Mouse (Mus musculus) CH12.LX (cell line): ENCODE measurements around the gene Tbc1d19.

Experiments used
- BHLHE40 ChIP-seq: IDR thresholded peaks from 2 replicates; pipeline ENCODE4 v1.6.1; 2011; ENCODE audit warnings: mild to moderate bottlenecking, low read depth, low read length, improper control_type of control experiment
- CTCF ChIP-seq, 2 experiments: IDR thresholded peaks in 1 of 2; conservative IDR thresholded peaks in 1 of 2; 2 replicates each; pipeline ENCODE4 v1.5.1; 2011 to 2012; ENCODE audit warnings: low read depth in 2 of 2, low read length in 2 of 2, improper control_type of control experiment in 1 of 2, inconsistent platforms in 1 of 2, mild to moderate bottlenecking in 1 of 2, moderate library complexity in 1 of 2
- EP300 ChIP-seq: IDR thresholded peaks from 2 replicates; pipeline ENCODE4 v1.6.1; 2011; ENCODE audit warnings: low read length, improper control_type of control experiment
- ETS1 ChIP-seq: conservative IDR thresholded peaks from 2 replicates; pipeline ENCODE4 v1.6.1; 2012; ENCODE audit warnings: low read depth, mild to moderate bottlenecking, inconsistent platforms, low read length, improper control_type of control experiment, moderate library complexity
- MAZ ChIP-seq: IDR thresholded peaks from 2 replicates; pipeline ENCODE4 v1.6.1; 2012; ENCODE audit warnings: low read depth, mild to moderate bottlenecking, inconsistent platforms, low read length, improper control_type of control experiment, moderate library complexity
- MEF2A ChIP-seq: IDR thresholded peaks from 2 replicates; pipeline ENCODE4 v1.6.1; 2014; ENCODE audit warnings: low read depth, mild to moderate bottlenecking, inconsistent platforms, low read length, improper control_type of control experiment, borderline replicate concordance
- NRF1 ChIP-seq: IDR thresholded peaks from 2 replicates; pipeline ENCODE4 v1.6.1; 2014; ENCODE audit warnings: low read depth, mild to moderate bottlenecking, inconsistent platforms, low read length, improper control_type of control experiment, moderate library complexity
- POLR2A ChIP-seq: IDR thresholded peaks from 2 replicates; pipeline ENCODE4 v1.6.1; 2011; ENCODE audit warnings: low read depth, mild to moderate bottlenecking, improper control_type of control experiment, low read length
- TCF12 ChIP-seq: IDR thresholded peaks from 2 replicates; pipeline ENCODE4 v1.6.1; 2014; ENCODE audit warnings: low read depth, mild to moderate bottlenecking, inconsistent platforms, low read length, improper control_type of control experiment
- ZC3H11A ChIP-seq: IDR thresholded peaks from 2 replicates; pipeline ENCODE4 v1.6.1; 2012; ENCODE audit warnings: low read depth, mild to moderate bottlenecking, inconsistent platforms, low read length, improper control_type of control experiment
- ZMIZ1 ChIP-seq: IDR thresholded peaks from 2 replicates; pipeline ENCODE4 v1.6.1; 2012; ENCODE audit warnings: low read depth, mild to moderate bottlenecking, inconsistent platforms, low read length, improper control_type of control experiment
- ZNF384 ChIP-seq: IDR thresholded peaks from 2 replicates; pipeline ENCODE4 v1.6.1; 2012; ENCODE audit warnings: low read depth, low read length, improper control_type of control experiment, inconsistent platforms

DNA sequence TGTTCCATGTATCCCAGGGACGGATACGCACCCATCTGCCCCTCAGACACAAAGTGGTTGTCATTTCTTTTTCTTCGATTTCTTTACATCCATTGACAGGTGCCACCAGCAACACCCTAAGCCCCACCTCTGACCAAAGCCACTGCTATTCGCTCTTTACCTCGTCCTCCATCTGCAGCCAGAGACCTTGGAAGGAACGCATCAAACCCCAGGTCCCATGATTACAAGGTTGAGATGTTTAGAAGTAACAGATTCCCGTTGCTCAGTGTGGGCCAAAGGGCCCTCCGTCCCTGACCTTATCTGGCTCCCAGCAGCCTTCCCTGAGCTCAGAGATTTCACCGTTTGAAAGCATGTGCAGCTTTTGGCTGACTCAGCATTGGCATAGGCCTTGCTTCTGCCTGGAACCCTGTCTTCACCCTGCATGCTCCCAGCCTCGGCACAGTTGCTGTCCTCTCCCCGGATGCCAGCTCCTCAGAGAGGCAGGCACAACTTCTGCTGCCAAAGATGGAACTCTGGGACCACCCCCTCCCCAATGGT lies 134.0 kb downstream of the Tbc1d19 start:
- TF ChIP-seq ZC3H11A (no peak), ZNF384 (no peak), TCF12 (no peak), ETS1 (no peak), POLR2A (no peak), ZMIZ1 (no peak), CTCF (conservative IDR thresholded peaks at IDR 0.05 in 1 of 2, IDR thresholded peaks at IDR 0.05 in 1 of 2; ENCODE audit: low read depth in 2 of 2, low read length in 2 of 2) (no peak), EP300 (no peak), MAZ (no peak), BHLHE40 (no peak), NRF1 (no peak), MEF2A (no peak)
